Mouse (Mus musculus): Measurements from ENCODE around the gene Bysl. TPM values are rescaled to one million over a fixed set of nuclear protein-coding genes. Genes with fewer than 3 reads are reported as not detected.
A peak's percentile ranks its signal among the peaks of the same experiment; 100 is the strongest.

Bysl gene
- polyA plus RNA-seq, 1 experiment from 2014 or later = 35.5 TPM

DNA sequence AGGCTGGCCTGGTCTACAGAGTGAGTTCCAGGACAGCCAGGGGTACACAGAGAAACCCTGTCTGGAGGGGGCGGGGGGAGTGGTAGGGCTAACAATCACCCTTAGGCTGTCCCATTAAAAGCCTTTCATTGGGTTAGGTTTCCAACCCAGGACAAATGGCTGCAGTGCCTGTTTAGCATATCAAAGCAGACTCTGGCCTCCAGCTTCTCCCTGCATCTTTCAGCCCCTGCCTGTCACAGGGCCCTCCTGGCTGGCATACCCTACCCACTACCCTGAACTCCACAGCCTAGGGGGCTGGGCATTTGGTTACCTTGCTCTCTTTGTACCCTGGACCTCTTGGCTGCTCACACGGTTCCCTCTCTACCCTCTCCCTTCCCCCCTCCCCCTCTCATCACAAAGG is 45.2 kb downstream of the Bysl start:
- Histone ChIP-seq H3K4me2 (ENCODE audit: low read length) (no peak overlapping the region), H3K9me3 (ENCODE audit: control insufficient read depth, low read length) (no peaks in the 10 kb centered on the region), H3K4me1 (ENCODE audit: control insufficient read depth, insufficient read depth, low read depth, low read length) (no peaks in the 10 kb centered on the region), H3K27me3 (replicated peaks; ENCODE audit: control insufficient read depth, insufficient read depth, low read length) (no peaks in the 10 kb centered on the region), H3K27ac (ENCODE audit: low read depth, low read length) (no peak overlapping the region), H3K9ac (ENCODE audit: low read depth, low read length) (no peak overlapping the region; the same call in 1 of the 2 replicates), H3K4me3 (ENCODE audit: low read length) (no peak overlapping the region), H3K36me3 (ENCODE audit: control insufficient read depth, insufficient read depth, low read length) (no peaks in the 10 kb centered on the region)
- 4% methylated on average over 2 of the region's 2 CpGs for WGBS
- ATAC-seq = 0 out of 2 replicates have a peak, but pooled peaks have one; percentile 37

DNA sequence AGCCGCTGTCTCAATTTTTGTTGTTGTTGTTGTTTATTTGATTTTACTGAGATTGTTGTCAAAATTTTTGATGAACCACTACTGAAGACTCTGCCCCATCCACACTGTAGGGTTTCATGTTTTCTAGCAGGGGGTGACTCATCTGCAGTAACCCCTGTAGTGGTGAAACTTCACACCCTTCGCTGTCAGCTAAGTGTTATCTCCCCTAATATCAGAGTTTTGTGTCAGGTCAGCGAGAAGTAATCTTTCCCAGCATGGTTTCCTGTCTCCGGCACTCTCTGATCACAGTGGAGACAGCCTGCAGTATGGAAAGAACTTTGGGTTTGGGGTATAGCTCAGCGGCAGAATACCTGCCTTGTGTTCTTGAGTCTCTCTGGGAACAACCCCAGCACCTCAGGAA is 46.7 kb downstream of the Bysl start:
- Histone ChIP-seq H3K27ac (ENCODE audit: low read depth, low read length) (no peak overlapping the region), H3K9me3 (ENCODE audit: control insufficient read depth, low read length) (no peaks in the 10 kb centered on the region), H3K36me3 (ENCODE audit: control insufficient read depth, insufficient read depth, low read length) (no peaks in the 10 kb centered on the region), H3K27me3 (replicated peaks; ENCODE audit: control insufficient read depth, insufficient read depth, low read length) (no peaks in the 10 kb centered on the region), H3K4me1 (ENCODE audit: control insufficient read depth, insufficient read depth, low read depth, low read length) (no peaks in the 10 kb centered on the region), H3K4me2 (ENCODE audit: low read length) (no peak overlapping the region), H3K4me3 (ENCODE audit: low read length) (no peak overlapping the region), H3K9ac (ENCODE audit: low read depth, low read length) (no peak overlapping the region)
- WGBS = 91% methylated on average over 5 of the region's 5 CpGs
- no peak for ATAC-seq

DNA sequence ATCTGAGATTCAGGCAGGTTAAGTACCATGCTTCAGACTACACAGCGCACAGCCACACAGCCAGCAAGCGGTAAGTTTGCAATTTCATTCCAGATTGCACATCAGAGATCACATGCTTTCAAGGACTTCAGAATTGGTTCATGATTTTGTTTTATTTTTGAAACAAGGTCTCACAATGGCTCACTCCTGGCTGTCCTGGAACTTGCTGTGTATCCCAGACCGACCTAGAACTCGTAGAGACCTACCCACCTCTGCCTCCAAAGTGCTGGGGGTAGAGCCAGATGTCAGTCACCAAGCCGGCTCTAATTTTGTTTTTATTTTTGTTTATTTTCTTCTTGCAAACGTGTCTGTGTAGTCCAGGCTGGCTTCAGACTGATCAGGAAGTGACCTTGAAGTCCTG is 48.4 kb downstream of the Bysl start:
- no peaks in the 10 kb centered on the region for H3K9me3 ChIP-seq (ENCODE audit: control insufficient read depth, low read length)
- H3K27me3 ChIP-seq (replicated peaks; ENCODE audit: control insufficient read depth, insufficient read depth, low read length) = no peaks in the 10 kb centered on the region
- no peak for ATAC-seq
- no peaks in the 10 kb centered on the region for H3K36me3 ChIP-seq (ENCODE audit: control insufficient read depth, insufficient read depth, low read length)
- no peaks in the 10 kb centered on the region for H3K4me1 ChIP-seq (ENCODE audit: control insufficient read depth, insufficient read depth, low read depth, low read length)
- no peak overlapping the region for H3K4me2 ChIP-seq (ENCODE audit: low read length)
- WGBS = 83% methylated on average over 6 of the region's 6 CpGs
- H3K4me3 ChIP-seq (ENCODE audit: low read length) = no peak overlapping the region
- no peak overlapping the region for H3K27ac ChIP-seq (ENCODE audit: low read depth, low read length)
- no peak overlapping the region for H3K9ac ChIP-seq (ENCODE audit: low read depth, low read length)

GRCm38 (mm10) chr17:47559726-47560125 is 51.6 kb downstream of the Bysl start:
- H3K9me3 ChIP-seq (ENCODE audit: control insufficient read depth, low read length) = no peaks in the 10 kb centered on the region
- H3K9ac ChIP-seq (ENCODE audit: low read depth, low read length) = no peak overlapping the region
- H3K27ac ChIP-seq (ENCODE audit: low read depth, low read length) = no peak overlapping the region
- 69% methylated on average over 6 of the region's 6 CpGs for WGBS
- no peaks in the 10 kb centered on the region for H3K4me1 ChIP-seq (ENCODE audit: control insufficient read depth, insufficient read depth, low read depth, low read length)
- no peak overlapping the region for H3K4me2 ChIP-seq (ENCODE audit: low read length)
- no peak for ATAC-seq
- H3K4me3 ChIP-seq (ENCODE audit: low read length) = no peak overlapping the region
- H3K36me3 ChIP-seq (ENCODE audit: control insufficient read depth, insufficient read depth, low read length) = no peaks in the 10 kb centered on the region
- no peaks in the 10 kb centered on the region for H3K27me3 ChIP-seq (replicated peaks; ENCODE audit: control insufficient read depth, insufficient read depth, low read length)

DNA sequence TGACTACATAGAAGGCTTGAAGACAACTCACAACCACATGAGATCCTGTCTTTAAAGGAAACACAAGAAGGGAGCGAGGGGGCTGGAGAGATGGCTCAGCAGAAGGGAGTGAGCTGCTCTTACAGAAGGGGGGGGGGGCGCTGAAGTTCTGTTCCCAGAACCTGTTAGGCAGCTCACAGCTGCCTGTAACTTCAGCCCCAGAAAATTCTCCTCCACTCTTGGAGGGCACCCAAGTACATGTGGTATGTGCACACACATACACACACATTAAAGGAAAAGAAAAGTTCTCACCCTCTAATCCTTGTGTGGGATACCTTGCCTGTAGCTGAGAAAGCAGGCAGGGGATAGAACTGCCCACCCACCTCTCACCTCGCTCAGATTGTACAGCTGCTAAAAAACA is 54.1 kb downstream of the Bysl start:
- no peak overlapping the region for H3K9ac ChIP-seq (ENCODE audit: low read depth, low read length)
- no peak for ATAC-seq
- H3K4me3 ChIP-seq (ENCODE audit: low read length) = no peak overlapping the region
- no peaks in the 10 kb centered on the region for H3K9me3 ChIP-seq (ENCODE audit: control insufficient read depth, low read length)
- H3K27me3 ChIP-seq (replicated peaks; ENCODE audit: control insufficient read depth, insufficient read depth, low read length) = no peaks in the 10 kb centered on the region
- 68% methylated on average over 3 of the region's 3 CpGs for WGBS
- H3K4me1 ChIP-seq (ENCODE audit: control insufficient read depth, insufficient read depth, low read depth, low read length) = no peaks in the 10 kb centered on the region
- no peaks in the 10 kb centered on the region for H3K36me3 ChIP-seq (ENCODE audit: control insufficient read depth, insufficient read depth, low read length)
- H3K4me2 ChIP-seq (ENCODE audit: low read length) = no peak overlapping the region
- H3K27ac ChIP-seq (ENCODE audit: low read depth, low read length) = no peak overlapping the region

- H3K27me3 ChIP-seq (replicated peaks; ENCODE audit: control insufficient read depth, insufficient read depth, low read length) = no peaks in the 10 kb centered on the region
- no peaks in the 10 kb centered on the region for H3K36me3 ChIP-seq (ENCODE audit: control insufficient read depth, insufficient read depth, low read length)
- H3K9me3 ChIP-seq (ENCODE audit: control insufficient read depth, low read length) = no peaks in the 10 kb centered on the region
- no peak overlapping the region for H3K9ac ChIP-seq (ENCODE audit: low read depth, low read length)
- H3K4me1 ChIP-seq (ENCODE audit: control insufficient read depth, insufficient read depth, low read depth, low read length) = no peaks in the 10 kb centered on the region; the same call in 1 of the 2 replicates
- ATAC-seq = no peak
- no peak overlapping the region for H3K27ac ChIP-seq (ENCODE audit: low read depth, low read length)
- 70% methylated on average over 9 of the region's 10 CpGs for WGBS
- no peak overlapping the region for H3K4me3 ChIP-seq (ENCODE audit: low read length)
- H3K4me2 ChIP-seq (ENCODE audit: low read length) = no peak overlapping the region
Observed at GRCm38 (mm10) chr17:47554621-47555020, 56.7 kb downstream of the Bysl start.

DNA sequence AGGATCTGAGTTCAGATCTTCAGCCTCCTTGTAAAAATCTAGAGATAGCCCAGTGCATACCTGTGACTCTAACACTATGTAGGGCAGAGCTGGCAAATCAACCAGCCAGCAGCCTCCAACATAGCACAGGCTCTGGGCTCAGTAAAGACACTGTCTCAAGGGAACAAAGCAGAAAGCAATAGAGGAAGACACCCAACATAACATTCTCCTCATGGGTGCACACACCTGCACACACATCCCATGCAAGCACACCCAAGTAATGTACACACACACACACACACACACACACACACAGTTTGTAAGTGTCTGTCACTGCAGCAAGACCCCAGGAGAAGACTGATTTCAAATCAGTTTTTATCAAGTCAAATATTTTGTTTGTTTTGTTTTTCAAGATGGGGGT is 58.3 kb downstream of the Bysl start:
- no peak overlapping the region for H3K4me2 ChIP-seq (ENCODE audit: low read length)

GRCm38 (mm10) chr17:47551049-47551448 is 60.2 kb downstream of the Bysl start:
- H3K27ac ChIP-seq (ENCODE audit: low read depth, low read length) = no peak overlapping the region
- H3K4me1 ChIP-seq (ENCODE audit: control insufficient read depth, insufficient read depth, low read depth, low read length) = no peaks in the 10 kb centered on the region; the same call in 1 of the 2 replicates
- H3K27me3 ChIP-seq (replicated peaks; ENCODE audit: control insufficient read depth, insufficient read depth, low read length) = no peaks in the 10 kb centered on the region
- WGBS = 66% methylated on average over 7 of the region's 7 CpGs
- no peaks in the 10 kb centered on the region for H3K9me3 ChIP-seq (ENCODE audit: control insufficient read depth, low read length)
- no peak for ATAC-seq
- no peaks in the 10 kb centered on the region for H3K36me3 ChIP-seq (ENCODE audit: control insufficient read depth, insufficient read depth, low read length)
- H3K4me3 ChIP-seq (ENCODE audit: low read length) = no peak overlapping the region
- H3K4me2 ChIP-seq (ENCODE audit: low read length) = no peak overlapping the region
- no peak overlapping the region for H3K9ac ChIP-seq (ENCODE audit: low read depth, low read length)

More for the DNA sequence above, 58.3 kb downstream of the Bysl start:
- H3K4me1 ChIP-seq (ENCODE audit: control insufficient read depth, insufficient read depth, low read depth, low read length) = no peaks in the 10 kb centered on the region; the same call in 1 of the 2 replicates
- ATAC-seq = no peak
- H3K9ac ChIP-seq (ENCODE audit: low read depth, low read length) = no peak overlapping the region
- H3K36me3 ChIP-seq (ENCODE audit: control insufficient read depth, insufficient read depth, low read length) = no peaks in the 10 kb centered on the region
- H3K27ac ChIP-seq (ENCODE audit: low read depth, low read length) = no peak overlapping the region
- H3K9me3 ChIP-seq (ENCODE audit: control insufficient read depth, low read length) = no peaks in the 10 kb centered on the region
- no peak overlapping the region for H3K4me3 ChIP-seq (ENCODE audit: low read length)
- H3K27me3 ChIP-seq (replicated peaks; ENCODE audit: control insufficient read depth, insufficient read depth, low read length) = no peaks in the 10 kb centered on the region
